Mouse (Mus musculus): Measurements from ENCODE around the gene Mllt10.
"Not testable (repeated sequence)": the region's sequence is repeated elsewhere in the genome, so short reads cannot be mapped to it uniquely, and the experiment has no call there.

The Mllt10 gene

DNA sequence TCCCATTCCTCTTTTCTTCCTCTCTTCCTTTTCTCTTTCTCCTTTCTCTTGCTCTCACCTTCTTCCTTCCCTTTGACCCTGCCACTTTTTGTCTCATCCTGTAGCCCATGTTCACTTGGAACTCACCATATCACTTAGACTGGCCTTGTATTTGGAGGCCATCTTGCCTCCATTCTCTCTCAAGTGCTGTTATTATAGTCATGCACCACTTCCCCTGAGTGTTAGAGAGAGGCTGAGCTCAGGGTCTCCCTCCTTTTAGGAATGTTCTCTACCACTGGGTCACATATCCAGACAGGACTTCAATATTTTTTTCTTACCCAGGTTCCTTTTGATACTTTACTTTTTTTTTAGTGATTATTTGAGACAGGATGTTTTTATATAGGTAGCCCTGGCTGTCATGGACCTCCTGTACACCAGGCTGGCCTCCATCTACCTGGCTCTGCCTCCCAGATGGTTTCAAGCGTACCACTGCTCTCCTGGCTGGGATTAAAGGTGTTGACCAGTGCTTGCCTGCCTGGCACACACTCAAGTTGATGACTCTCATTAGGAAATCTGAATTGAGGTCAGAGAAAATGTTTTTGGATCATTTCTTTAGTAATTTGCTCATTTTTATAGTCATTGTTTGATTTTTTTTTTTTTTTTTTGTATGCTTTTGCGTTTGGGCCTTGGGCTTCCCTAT lies 25.3 kb downstream of the Mllt10 start:
- no peak for DNase-seq (ENCODE audit: low spot score in 2 of 2)

DNA sequence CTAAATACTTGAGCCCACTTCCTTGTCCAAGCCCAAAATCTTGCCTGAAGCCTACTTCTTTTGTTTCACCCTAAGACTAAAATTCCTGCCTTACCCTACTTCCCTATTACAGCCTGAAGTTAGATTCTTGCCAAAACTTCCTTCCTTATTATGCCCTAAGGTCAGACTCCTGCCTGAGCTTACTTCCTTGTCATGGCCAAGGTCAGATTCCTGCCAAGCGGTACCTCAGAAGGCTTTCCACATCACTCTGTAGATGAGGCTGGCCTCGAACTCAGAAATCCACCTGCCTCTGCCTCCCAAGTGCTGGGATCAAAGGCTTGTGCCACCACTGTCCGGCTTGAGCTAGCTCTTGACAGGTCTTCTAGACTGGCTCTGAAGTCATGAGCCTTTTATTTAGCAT lies 32.7 kb downstream of the Mllt10 start:
- not testable (repeated sequence) for DNase-seq (ENCODE audit: low spot score in 2 of 2)

GRCm38 (mm10) chr2:18093858-18094257 lies 38.8 kb downstream of the Mllt10 start:
- no peak for DNase-seq (ENCODE audit: low spot score in 2 of 2)

- no peak for DNase-seq (ENCODE audit: low spot score in 2 of 2)
Measured at GRCm38 (mm10) chr2:18094319-18094718, 39.3 kb downstream of the Mllt10 start.

- DNase-seq (ENCODE audit: low spot score in 2 of 2): no peak
Measured at GRCm38 (mm10) chr2:18095804-18096203, 40.8 kb downstream of the Mllt10 start.

DNA sequence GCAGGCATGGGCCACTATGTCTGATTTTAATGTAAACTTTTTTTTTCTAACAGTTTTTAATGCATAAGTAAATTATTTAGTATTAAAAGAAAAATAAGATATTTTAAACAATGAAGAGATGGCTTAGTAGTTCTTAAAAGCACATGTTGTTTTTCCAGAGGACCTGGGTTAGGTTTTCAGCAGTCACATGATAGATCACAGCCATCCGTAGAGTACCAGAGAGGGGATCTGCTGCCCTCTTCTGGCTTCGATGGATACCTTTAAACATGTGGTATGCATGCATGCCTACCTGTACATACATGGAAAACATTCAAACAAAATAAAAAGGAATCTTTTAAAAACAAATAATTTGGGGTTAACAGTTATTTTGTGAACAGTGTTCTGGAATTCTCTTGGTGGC lies 45.9 kb downstream of the Mllt10 start:
- DNase-seq (ENCODE audit: low spot score in 2 of 2): no peak

- no peak for DNase-seq (ENCODE audit: low spot score in 2 of 2)
Measured at GRCm38 (mm10) chr2:18107561-18107960, 52.5 kb downstream of the Mllt10 start.

DNA sequence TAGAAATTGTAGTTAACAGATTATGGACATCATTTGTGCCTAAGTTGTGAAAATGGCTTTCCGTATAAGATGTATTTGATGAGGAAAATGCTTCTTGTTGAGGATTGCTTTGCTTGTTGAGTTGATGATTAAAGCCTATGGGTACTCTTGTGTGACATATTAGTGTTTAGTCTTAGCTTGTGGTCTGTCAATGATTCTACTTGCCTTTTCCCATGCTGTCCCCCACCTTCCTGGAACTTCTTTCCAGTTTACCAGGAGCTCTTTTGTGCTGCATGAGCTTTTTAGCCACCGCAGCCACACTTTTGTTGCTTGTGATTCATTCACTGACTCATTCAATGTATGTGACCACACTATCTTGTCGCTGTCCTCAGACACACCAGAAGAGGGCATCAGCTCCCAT lies 53.2 kb downstream of the Mllt10 start:
- DNase-seq (ENCODE audit: low spot score in 2 of 2): no peak

- no peak for DNase-seq (ENCODE audit: low spot score in 2 of 2)
Measured at GRCm38 (mm10) chr2:18111411-18111810, 56.4 kb downstream of the Mllt10 start.

DNA sequence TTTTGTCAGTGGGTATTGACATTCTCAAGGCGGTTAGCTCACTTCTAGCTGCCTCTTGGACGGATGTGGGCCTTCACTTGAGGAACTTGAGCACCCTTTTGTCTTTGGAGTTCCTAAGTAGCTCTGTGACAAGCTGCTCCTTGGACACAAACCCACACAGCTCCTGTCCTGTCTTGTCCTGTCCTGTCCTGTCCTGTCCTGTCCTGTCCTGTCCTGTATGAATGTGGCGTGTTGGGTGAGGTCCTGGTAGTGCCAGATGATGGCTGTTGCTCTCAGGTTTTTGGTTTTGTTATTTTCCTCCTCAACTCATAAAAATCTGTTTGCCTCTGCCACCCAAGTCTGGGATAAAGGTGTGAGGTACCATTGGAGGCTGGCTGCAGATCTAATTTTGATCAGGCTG lies 61.4 kb downstream of the Mllt10 start:
- no peak for DNase-seq (ENCODE audit: low spot score in 2 of 2)

DNA sequence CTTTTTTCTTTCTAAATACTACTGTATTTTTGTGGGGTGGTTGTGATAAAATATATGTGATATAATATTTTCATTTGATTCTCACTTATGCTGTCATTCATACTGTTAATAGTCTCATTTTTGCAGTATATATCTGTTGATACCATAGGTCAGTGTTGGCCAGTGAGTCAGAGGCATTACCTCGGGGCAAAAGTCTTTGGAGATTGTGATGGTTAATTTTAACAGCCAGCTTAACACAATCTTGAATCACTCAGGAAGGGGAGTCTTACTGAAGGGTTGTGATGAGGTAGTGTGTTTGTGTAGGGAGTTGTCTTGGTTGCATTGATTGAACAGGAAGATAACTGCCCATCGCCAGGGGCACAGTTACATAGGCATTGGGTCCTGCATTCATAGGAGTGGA lies 83.1 kb downstream of the Mllt10 start:
- DNase-seq (ENCODE audit: low spot score in 2 of 2): no peak

DNA sequence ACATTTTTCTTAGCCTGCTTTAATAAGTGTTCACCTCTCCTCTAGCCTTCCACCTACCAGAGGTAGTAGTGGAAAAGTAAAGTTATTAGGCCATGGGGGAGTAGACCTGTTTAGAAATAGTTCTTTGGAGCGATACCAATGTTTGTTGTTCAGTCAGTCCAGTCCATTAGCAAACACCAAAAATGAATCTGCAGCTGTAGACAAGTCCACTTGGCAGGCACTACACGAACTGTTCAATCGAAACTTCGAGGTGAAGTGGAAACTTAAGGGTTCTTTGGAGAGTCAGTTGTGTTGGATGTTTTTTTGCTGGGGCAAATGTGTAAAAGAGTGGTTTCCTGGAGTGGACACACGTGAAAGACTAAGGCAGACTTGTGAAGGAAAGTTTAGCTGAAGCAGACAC lies 84.6 kb downstream of the Mllt10 start:
- no peak for DNase-seq (ENCODE audit: low spot score in 2 of 2)

- no peak for DNase-seq (ENCODE audit: low spot score in 2 of 2)
Measured at GRCm38 (mm10) chr2:18156131-18156530, 101.1 kb downstream of the Mllt10 start.

GRCm38 (mm10) chr2:18159426-18159825 lies 104.4 kb downstream of the Mllt10 start:
- DNase-seq (ENCODE audit: low spot score in 2 of 2): no peak

- DNase-seq (ENCODE audit: low spot score in 2 of 2): no peak
Measured at GRCm38 (mm10) chr2:18160992-18161391, 106.0 kb downstream of the Mllt10 start.

DNA sequence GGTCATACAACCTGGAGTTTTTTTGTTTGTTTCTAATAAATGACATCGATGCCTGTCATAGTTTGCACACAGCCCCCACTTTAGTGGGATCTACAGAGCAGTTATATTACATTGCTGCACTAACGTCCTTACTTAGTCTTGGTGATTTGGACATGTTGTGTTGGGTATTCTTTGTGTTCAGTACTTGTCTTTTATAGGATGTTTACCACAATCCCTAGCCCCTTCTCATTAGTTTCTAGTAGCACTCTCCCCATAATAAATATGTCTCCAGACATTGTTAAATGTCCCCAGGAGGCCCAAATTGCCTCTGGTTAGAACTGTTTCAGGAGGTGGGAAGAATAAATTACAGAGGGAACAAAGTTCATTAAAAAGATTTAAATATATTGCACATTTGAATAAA lies 110.5 kb downstream of the Mllt10 start:
- DNase-seq (ENCODE audit: low spot score in 2 of 2): no peak

DNA sequence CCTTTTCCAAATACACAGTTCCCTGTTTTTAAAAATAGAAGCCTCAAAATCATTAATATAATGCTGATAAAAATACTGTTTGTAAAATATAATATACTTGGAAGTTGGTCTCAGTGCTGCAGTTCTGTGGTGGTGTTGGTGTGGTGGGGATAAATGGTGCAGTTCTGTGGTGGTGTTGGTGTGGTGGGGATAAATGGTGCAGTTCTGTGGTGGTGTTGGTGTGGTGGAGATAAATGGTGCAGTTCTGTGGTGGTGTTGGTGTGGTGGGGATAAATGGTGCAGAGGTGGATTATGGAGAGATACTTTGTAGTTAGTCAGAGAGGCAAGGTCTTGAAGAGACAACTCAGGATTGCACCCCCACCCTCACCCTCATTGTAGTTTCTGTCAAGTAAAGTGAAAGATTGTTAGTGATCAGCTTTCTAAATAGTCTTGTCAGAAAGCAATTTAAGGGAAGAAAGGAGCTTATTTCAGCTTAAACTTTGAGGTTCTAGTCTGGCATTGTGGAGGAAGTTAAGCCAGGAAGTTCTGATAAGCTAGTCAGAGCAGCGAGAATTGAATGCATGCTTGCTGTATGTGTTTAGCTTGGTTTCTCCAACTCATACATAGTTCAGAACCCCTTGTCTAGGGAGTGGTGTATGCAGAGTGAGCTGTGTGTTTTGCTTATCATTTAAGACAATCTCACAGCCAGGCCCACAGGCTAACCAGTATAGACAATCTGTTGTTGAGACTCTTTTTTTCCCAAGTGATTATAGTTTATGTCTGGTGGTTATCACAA lies 114.3 kb downstream of the Mllt10 start:
- no peak for DNase-seq (ENCODE audit: low spot score in 2 of 2)

- DNase-seq (ENCODE audit: low spot score in 2 of 2): no peak
Measured at GRCm38 (mm10) chr2:18175234-18175633, 120.2 kb downstream of the Mllt10 start.

- DNase-seq (ENCODE audit: low spot score in 2 of 2): no peak
Measured at GRCm38 (mm10) chr2:18176235-18176634, 121.2 kb downstream of the Mllt10 start.

DNA sequence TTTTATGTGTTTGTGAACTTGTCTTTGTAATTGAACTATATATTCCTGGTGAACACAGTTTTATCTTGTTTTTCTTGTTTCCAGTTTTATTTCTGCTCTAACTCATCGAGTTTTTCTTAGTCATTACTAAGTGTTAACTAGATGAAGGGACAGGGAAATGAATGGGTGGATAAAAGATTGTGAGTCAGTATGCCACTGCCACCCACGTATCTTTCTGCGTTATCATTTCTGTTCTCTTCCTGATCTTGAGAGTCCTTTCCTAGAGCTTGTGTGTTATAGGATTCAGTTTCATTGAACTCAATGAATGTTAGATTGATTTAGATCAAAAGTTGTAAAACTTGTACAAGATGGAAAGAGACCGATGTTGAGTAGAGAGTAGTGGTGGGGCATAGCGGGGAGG lies 125.3 kb downstream of the Mllt10 start:
- no peak for DNase-seq (ENCODE audit: low spot score in 2 of 2)

- DNase-seq (ENCODE audit: low spot score in 2 of 2): no peak
Measured at GRCm38 (mm10) chr2:18181631-18182030, 126.6 kb downstream of the Mllt10 start.

DNA sequence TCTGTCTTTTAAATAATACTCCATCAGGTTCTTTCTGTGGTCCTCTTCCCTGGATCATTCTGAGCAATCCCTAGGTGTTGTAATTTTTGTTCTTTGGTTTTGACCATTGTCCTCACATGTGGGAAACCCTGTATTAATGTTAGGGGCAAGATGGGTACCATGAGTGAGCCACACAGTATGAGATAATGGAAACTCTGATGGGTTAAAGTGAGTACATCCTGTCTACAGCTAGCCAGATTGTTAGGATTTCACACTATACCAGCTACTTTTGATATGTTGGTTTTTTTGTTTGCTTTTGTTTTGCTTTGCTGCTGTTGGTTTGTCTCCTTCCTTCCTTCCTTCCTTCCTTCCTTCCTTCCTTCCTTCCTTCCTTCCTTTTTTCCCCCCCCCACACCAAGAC lies 128.0 kb downstream of the Mllt10 start:
- DNase-seq (ENCODE audit: low spot score in 2 of 2): no peak

GRCm38 (mm10) chr2:18188367-18188766 lies 133.3 kb downstream of the Mllt10 start:
- no peak for DNase-seq (ENCODE audit: low spot score in 2 of 2)

Data from right cerebral cortex, adult 2 months (tissue).